Mouse (Mus musculus) ES-E14 (cell line): ENCODE data around the gene Sod1. TPM values are rescaled to one million over a fixed set of nuclear protein-coding genes. Genes with fewer than 3 reads are reported as not detected.
A peak's percentile ranks its signal among the peaks of the same experiment; 100 is the strongest.

Experiments
- DNase-seq: peaks from one replicate; pipeline ENCODE4 v3.0.0-alpha.2; 2013; ENCODE audit warnings: low read depth, low spot score
- H3K27ac ChIP-seq: 2 replicates; pipeline ENCODE4 v1.5.1; 2012; ENCODE audit warnings: low read depth, mild to moderate bottlenecking, low read length, moderate library complexity, mixed read lengths; ENCODE audit not compliant: poor library complexity, insufficient read depth, severe bottlenecking
- H3K36me3 ChIP-seq: 2 replicates; pipeline ENCODE4 v1.6.1; 2012; ENCODE audit warnings: mild to moderate bottlenecking, low read length, moderate library complexity, mixed read lengths; ENCODE audit not compliant: control insufficient read depth, poor library complexity, insufficient read depth, severe bottlenecking
- H3K4me1 ChIP-seq, 2 experiments: fragments of 150-350 bp in 1 of 2; sonication (generic) in 1 of 2; 2 replicates each; pipeline ENCODE4 v1.6.1; 2012; ENCODE audit warnings: low read length in 2 of 2, mild to moderate bottlenecking in 1 of 2, mixed read lengths in 1 of 2; ENCODE audit not compliant: control insufficient read depth in 2 of 2, insufficient read depth in 2 of 2, poor library complexity in 1 of 2
- H3K4me3 ChIP-seq, 2 experiments: fragments of 150-350 bp in 1 of 2; sonication (generic) in 1 of 2; 2 replicates each; pipeline ENCODE4 v1.5.1; 2012; ENCODE audit warnings: low read length in 2 of 2, low read depth in 1 of 2, mild to moderate bottlenecking in 1 of 2, mixed read lengths in 1 of 2; ENCODE audit not compliant: insufficient read depth in 1 of 2, poor library complexity in 1 of 2, severe bottlenecking in 1 of 2
- H3K9ac ChIP-seq: 2 replicates; pipeline ENCODE4 v1.6.1; 2012; ENCODE audit warnings: low read depth, mild to moderate bottlenecking, low read length, mixed read lengths; ENCODE audit not compliant: poor library complexity, insufficient read depth, severe bottlenecking
- H3K9me3 ChIP-seq: fragments of 150-350 bp; sonication (generic); 2 replicates; pipeline ENCODE4 v1.6.1; 2012; ENCODE audit warnings: low read depth, mild to moderate bottlenecking, low read length; ENCODE audit not compliant: control insufficient read depth, insufficient read depth
- CHD2 ChIP-seq: IDR thresholded peaks from 2 replicates; pipeline ENCODE4 v1.6.1; 2014; ENCODE audit warnings: mild to moderate bottlenecking, low read depth, low read length, inconsistent platforms
- HCFC1 ChIP-seq: IDR thresholded peaks from 2 replicates; pipeline ENCODE4 v1.6.1; 2012; ENCODE audit warnings: low read length, inconsistent platforms, borderline replicate concordance; ENCODE audit not compliant: insufficient read depth
- MAFK ChIP-seq: IDR thresholded peaks from 2 replicates; pipeline ENCODE4 v1.6.1; 2014; ENCODE audit warnings: mild to moderate bottlenecking, low read depth, low read length, inconsistent platforms; ENCODE audit not compliant: insufficient read depth
- ZC3H11A ChIP-seq: IDR thresholded peaks from 2 replicates; pipeline ENCODE4 v1.6.1; 2012; ENCODE audit warnings: low read depth, mild to moderate bottlenecking, inconsistent platforms, low read length, borderline replicate concordance
- ZNF384 ChIP-seq: IDR thresholded peaks from 2 replicates; pipeline ENCODE4 v1.6.1; 2012; ENCODE audit warnings: low read depth, low read length, inconsistent platforms
- in situ Hi-C, 2 experiments: fragments of 600-800 bp; cut with MboI; formaldehyde crosslinking; loops; one replicate each; pipeline ENCODE4 v1.15.1; 2025; ENCODE audit warnings: low sequenced_read_pairs in 2 of 2, inconsistent platforms in 1 of 2; ENCODE audit not compliant: unreplicated experiment in 2 of 2
- total RNA-seq: library from RNA; depleted of rRNA; stranded (reverse); fragments of 300-350 nt; gene quantifications from 2 replicates; pipeline ENCODE4 v1.2.3, GENCODE M21; 2012

The Sod1 gene
- total RNA-seq, 1 experiment: 1,081 TPM

GRCm38 (mm10) chr16:90221441-90222070, 1.0 kb downstream of the Sod1 start:
- TF ChIP-seq MAFK: no peak
- TF ChIP-seq CHD2: no peak
- no peak for TF ChIP-seq HCFC1
- no peak for TF ChIP-seq ZNF384
- no peak for TF ChIP-seq ZC3H11A
- no peaks in the 10 kb centered on the region for H3K9me3 ChIP-seq
- peaks cover 0 to 11% of the 10 kb centered on the region in 2 experiments; a peak in 2 of 4 replicates for H3K4me1 ChIP-seq

GRCm38 (mm10) chr16:90229897-90230296, 9.3 kb downstream of the Sod1 start:
- H3K27ac ChIP-seq: no peak overlapping the region
- TF ChIP-seq CHD2 (no peak), MAFK (no peak), ZNF384 (no peak), ZC3H11A (no peak), HCFC1 (no peak)
- peaks cover 28% of the 10 kb centered on the region for H3K36me3 ChIP-seq
- H3K9ac ChIP-seq: no peak overlapping the region
- DNase-seq: no peak
- in situ Hi-C loops: no loop called here
- H3K9me3 ChIP-seq: no peaks in the 10 kb centered on the region
- no peak overlapping the region for H3K4me3 ChIP-seq
- H3K4me1 ChIP-seq: no peaks in the 10 kb centered on the region

More at GRCm38 (mm10) chr16:90221441-90222070, 1.0 kb downstream of the Sod1 start:
- no peak for DNase-seq
- Histone ChIP-seq H3K4me3 (peak overlapping the region; percentile 87 to 95), H3K36me3 (peaks cover 31% of the 10 kb centered on the region), H3K27ac (peak overlapping the region; percentile 85; the same call in 1 of the 2 replicates), H3K9ac (peak overlapping the region; percentile 91)
- in situ Hi-C loops: no loop called here

GRCm38 (mm10) chr16:90231302-90231701, 10.7 kb downstream of the Sod1 start:
- Histone ChIP-seq H3K9me3 (no peaks in the 10 kb centered on the region), H3K4me3 (no peak overlapping the region), H3K4me1 (no peaks in the 10 kb centered on the region), H3K27ac (no peak overlapping the region), H3K9ac (no peak overlapping the region), H3K36me3 (peaks cover 18% of the 10 kb centered on the region)
- in situ Hi-C loops: no loop called here
- TF ChIP-seq CHD2: no peak
- TF ChIP-seq MAFK: no peak
- DNase-seq: no peak

- H3K4me3 ChIP-seq: no peak overlapping the region
- no peaks in the 10 kb centered on the region for H3K9me3 ChIP-seq
- no peak for DNase-seq
- H3K36me3 ChIP-seq: peaks cover 12% of the 10 kb centered on the region
- no peaks in the 10 kb centered on the region for H3K4me1 ChIP-seq
- in situ Hi-C loops: no loop called here
- TF ChIP-seq CHD2 (no peak), ZC3H11A (no peak), MAFK (no peak), HCFC1 (no peak), ZNF384 (no peak)
- H3K9ac ChIP-seq: no peak overlapping the region
- no peak overlapping the region for H3K27ac ChIP-seq
Measured at GRCm38 (mm10) chr16:90233702-90234101, 13.1 kb downstream of the Sod1 start.

- H3K36me3 ChIP-seq: peaks cover 10% of the 10 kb centered on the region
- H3K9me3 ChIP-seq: no peaks in the 10 kb centered on the region
- no peak overlapping the region for H3K9ac ChIP-seq
- in situ Hi-C loops: no loop called here
- TF ChIP-seq MAFK (no peak), CHD2 (no peak), HCFC1 (no peak), ZNF384 (no peak), ZC3H11A (no peak)
- H3K4me3 ChIP-seq: no peak overlapping the region
- DNase-seq: no peak
- H3K27ac ChIP-seq: no peak overlapping the region
- H3K4me1 ChIP-seq: no peaks in the 10 kb centered on the region
Measured at GRCm38 (mm10) chr16:90234617-90235016, 14.1 kb downstream of the Sod1 start.
